Mouse (Mus musculus): Measurements from ENCODE around the gene Fbxl20. TPM values are rescaled to one million over a fixed set of nuclear protein-coding genes. Genes with fewer than 3 reads are reported as not detected.

Fbxl20 gene
- polyA plus RNA-seq, 1 experiment from 2014 or later: 6.7 TPM

DNA sequence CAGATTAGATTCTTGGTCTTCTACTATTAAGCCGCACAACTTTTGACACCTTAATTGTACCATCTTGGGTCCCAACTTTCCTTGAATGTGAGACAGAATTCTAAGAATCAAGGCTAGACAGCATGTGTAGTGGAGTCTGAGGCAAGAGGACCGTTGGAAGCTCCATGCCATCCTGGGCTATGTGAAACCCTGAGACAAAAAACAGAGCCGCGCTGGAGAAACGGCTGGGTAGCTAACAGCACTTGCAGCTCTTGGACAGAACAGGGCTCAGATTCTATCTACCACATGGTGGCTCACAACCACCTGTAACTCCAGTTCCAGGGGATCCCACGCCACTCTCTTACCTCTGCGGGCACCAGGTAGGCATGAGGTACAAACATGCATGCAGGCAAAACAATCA is 4.3 kb downstream of the Fbxl20 start:
- DNase-seq (no peak), ATAC-seq (ENCODE audit: low read depth) (no peak)
- H3K27me3 ChIP-seq: no peaks in the 10 kb centered on the region
- no peak overlapping the region for H3K4me3 ChIP-seq (replicated peaks)
- peaks cover 28% of the 10 kb centered on the region for H3K4me1 ChIP-seq (replicated peaks)
- WGBS (ENCODE audit: insufficient replicate concordance): 82% methylated on average over 7 of the region's 7 CpGs
- H3K27ac ChIP-seq: no peak overlapping the region
- no peak overlapping the region for H3K9ac ChIP-seq
- no peaks in the 10 kb centered on the region for H3K36me3 ChIP-seq
- H3K9me3 ChIP-seq (replicated peaks): no peaks in the 10 kb centered on the region
- H3K4me2 ChIP-seq: no peak overlapping the region

DNA sequence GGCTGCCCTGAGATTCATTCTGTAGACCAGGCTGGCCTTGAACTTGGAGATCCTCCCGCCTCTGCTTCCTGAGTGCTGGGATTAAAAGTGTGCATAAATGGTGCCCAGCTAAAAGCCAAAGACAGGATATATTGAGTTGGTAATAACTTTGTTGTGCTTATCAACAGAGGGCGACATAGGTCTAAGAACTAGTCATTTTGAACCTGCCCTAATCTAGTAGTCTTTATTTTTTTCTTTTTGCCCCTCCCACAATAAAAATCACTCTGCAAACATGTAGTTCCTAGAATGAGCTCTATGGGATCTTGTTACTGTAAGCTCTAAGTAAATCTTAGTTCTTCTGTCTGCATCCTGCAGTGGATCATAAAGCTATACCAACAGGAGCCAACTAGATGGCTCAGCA is 7.7 kb downstream of the Fbxl20 start:
- DNase-seq: no peak
- Histone ChIP-seq H3K27ac (no peak overlapping the region), H3K4me3 (replicated peaks) (no peak overlapping the region), H3K36me3 (no peaks in the 10 kb centered on the region), H3K4me1 (replicated peaks) (peaks cover 16% of the 10 kb centered on the region), H3K9me3 (replicated peaks) (no peaks in the 10 kb centered on the region), H3K9ac (no peak overlapping the region), H3K27me3 (no peaks in the 10 kb centered on the region), H3K4me2 (no peak overlapping the region)
- no peak for ATAC-seq (ENCODE audit: low read depth)
- whole genome bisulfite sequencing (ENCODE audit: insufficient replicate concordance): 83% methylated on average over 2 of the region's 2 CpGs

- no peak for DNase-seq
- H3K4me2 ChIP-seq: no peak overlapping the region
- WGBS (ENCODE audit: insufficient replicate concordance): 79% methylated on average over 7 of the region's 7 CpGs
- H3K4me1 ChIP-seq (replicated peaks): peaks cover 6% of the 10 kb centered on the region; the same call in 1 of the 2 replicates
- H3K9me3 ChIP-seq (replicated peaks): no peaks in the 10 kb centered on the region
- no peak overlapping the region for H3K9ac ChIP-seq
- H3K27me3 ChIP-seq: no peaks in the 10 kb centered on the region
- ATAC-seq (ENCODE audit: low read depth): no peak
- H3K27ac ChIP-seq: no peak overlapping the region
- no peak overlapping the region for H3K4me3 ChIP-seq (replicated peaks)
- H3K36me3 ChIP-seq: no peaks in the 10 kb centered on the region
These were observed 11.3 kb downstream of the Fbxl20 start for GRCm38 (mm10) chr11:98138894-98139293.

DNA sequence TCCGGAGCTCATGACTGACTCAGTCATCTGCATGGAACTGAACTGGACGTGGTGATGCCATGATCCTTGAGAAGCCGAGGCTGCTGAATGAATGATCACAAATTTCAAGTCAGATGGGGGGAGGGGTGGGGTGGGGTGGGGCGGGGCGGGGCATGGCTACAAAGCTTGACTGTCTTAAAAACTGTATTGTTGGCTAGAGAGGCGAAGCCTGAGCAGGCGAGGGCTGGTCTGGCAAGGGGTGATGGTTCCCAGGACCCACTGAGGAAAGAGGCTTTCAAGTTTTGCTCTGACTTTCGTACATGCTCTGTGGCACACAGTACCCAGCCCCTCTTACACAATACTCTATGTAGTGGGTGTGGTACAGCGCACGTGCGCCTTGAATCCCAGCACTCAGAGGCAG is 12.4 kb downstream of the Fbxl20 start:
- 78% methylated on average over 11 of the region's 11 CpGs for WGBS (ENCODE audit: insufficient replicate concordance)
- Histone ChIP-seq H3K4me1 (replicated peaks) (peaks cover 6% of the 10 kb centered on the region; the same call in 1 of the 2 replicates), H3K27me3 (no peaks in the 10 kb centered on the region), H3K9me3 (replicated peaks) (no peaks in the 10 kb centered on the region), H3K4me3 (replicated peaks) (no peak overlapping the region), H3K36me3 (no peaks in the 10 kb centered on the region), H3K9ac (no peak overlapping the region), H3K4me2 (no peak overlapping the region), H3K27ac (no peak overlapping the region)
- ATAC-seq (ENCODE audit: low read depth) (no peak), DNase-seq (no peak)

GRCm38 (mm10) chr11:98134951-98135350 is 15.3 kb downstream of the Fbxl20 start:
- Histone ChIP-seq H3K4me1 (replicated peaks) (peaks cover 6% of the 10 kb centered on the region; the same call in 1 of the 2 replicates), H3K4me3 (replicated peaks) (no peak overlapping the region), H3K27me3 (no peaks in the 10 kb centered on the region), H3K27ac (no peak overlapping the region), H3K9me3 (replicated peaks) (no peaks in the 10 kb centered on the region), H3K9ac (no peak overlapping the region), H3K4me2 (no peak overlapping the region), H3K36me3 (no peaks in the 10 kb centered on the region)
- ATAC-seq (ENCODE audit: low read depth) (no peak), DNase-seq (no peak)
- 71% methylated on average over 4 of the region's 4 CpGs for WGBS (ENCODE audit: insufficient replicate concordance)

DNA sequence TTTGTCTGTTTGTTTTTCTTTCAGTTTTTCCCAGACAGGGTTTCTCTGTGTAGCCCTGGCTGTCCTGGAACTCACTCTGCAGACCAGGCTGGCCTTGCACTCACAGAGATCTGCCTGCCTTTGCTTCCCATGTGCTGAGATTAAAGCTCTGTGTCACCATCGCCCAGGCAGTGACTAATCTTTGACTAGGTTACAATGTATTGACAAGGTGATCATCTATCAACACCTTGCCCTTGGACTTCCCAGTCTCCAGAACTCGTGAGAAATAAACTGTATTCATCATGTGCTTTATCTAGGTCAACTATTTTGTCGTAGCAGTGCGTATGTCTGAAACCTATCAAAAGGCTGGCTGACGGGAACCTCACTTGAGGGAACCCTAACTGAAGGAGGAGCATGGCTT is 26.8 kb downstream of the Fbxl20 start:
- H3K27me3 ChIP-seq: no peaks in the 10 kb centered on the region
- no peak overlapping the region for H3K9ac ChIP-seq
- no peak overlapping the region for H3K4me2 ChIP-seq
- H3K27ac ChIP-seq: no peak overlapping the region
- H3K4me1 ChIP-seq (replicated peaks): no peaks in the 10 kb centered on the region; the same call in 1 of the 2 replicates
- no peak for DNase-seq
- WGBS (ENCODE audit: insufficient replicate concordance): 69% methylated on average over 5 of the region's 5 CpGs
- no peak for ATAC-seq (ENCODE audit: low read depth)
- H3K36me3 ChIP-seq: peaks cover 4% of the 10 kb centered on the region
- H3K9me3 ChIP-seq (replicated peaks): no peaks in the 10 kb centered on the region
- no peak overlapping the region for H3K4me3 ChIP-seq (replicated peaks)

DNA sequence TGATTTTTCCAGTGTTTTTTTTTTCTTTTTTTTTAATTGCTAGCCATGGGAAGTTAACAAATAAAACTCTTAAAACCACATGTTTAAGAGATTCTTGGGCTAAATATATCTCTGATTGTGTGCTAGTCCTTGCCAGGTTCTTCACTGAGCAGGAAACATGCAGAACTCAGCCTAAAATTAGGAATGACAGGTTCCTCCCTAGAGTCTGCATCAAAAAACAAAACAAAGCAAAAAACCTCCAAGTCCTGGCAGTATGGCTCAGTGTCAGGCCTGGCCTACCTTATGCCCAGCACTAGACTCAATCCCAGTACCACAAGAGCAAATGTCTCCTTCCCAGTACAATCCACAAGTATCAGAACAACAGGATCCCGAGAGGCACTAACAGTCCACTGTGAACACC is 35.8 kb downstream of the Fbxl20 start:
- 76% methylated on average over 1 of the region's 1 CpGs for WGBS (ENCODE audit: insufficient replicate concordance)
- Histone ChIP-seq H3K9ac (no peak overlapping the region), H3K4me3 (replicated peaks) (no peak overlapping the region), H3K4me2 (no peak overlapping the region), H3K9me3 (replicated peaks) (no peaks in the 10 kb centered on the region), H3K4me1 (replicated peaks) (no peaks in the 10 kb centered on the region), H3K27me3 (no peaks in the 10 kb centered on the region), H3K27ac (no peak overlapping the region), H3K36me3 (peaks cover 21% of the 10 kb centered on the region)
- DNase-seq: no peak
- no peak for ATAC-seq (ENCODE audit: low read depth)

DNA sequence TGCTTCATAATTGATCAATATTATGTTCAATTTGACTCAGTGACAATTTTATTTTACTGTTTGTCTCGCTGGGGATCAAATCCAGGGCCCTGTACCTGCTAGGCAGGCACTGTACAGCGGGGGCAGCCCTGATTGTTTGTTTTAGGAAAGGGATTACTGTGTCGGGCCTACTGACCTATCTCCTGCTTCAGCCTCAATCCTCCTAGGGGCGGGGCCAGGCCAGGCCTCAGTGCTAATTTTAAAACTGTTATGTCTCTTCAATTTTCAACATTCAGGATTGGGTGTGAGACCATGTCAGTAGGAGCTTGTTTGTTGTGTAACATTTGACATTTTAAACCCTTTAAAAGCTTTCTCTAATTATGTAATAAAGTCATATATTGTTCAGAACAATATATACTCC is 36.7 kb downstream of the Fbxl20 start:
- Histone ChIP-seq H3K4me2 (no peak overlapping the region), H3K36me3 (peaks cover 22% of the 10 kb centered on the region), H3K4me1 (replicated peaks) (no peaks in the 10 kb centered on the region), H3K9ac (no peak overlapping the region), H3K4me3 (replicated peaks) (no peak overlapping the region), H3K9me3 (replicated peaks) (no peaks in the 10 kb centered on the region), H3K27me3 (no peaks in the 10 kb centered on the region), H3K27ac (no peak overlapping the region)
- DNase-seq (no peak), ATAC-seq (ENCODE audit: low read depth) (no peak)
- WGBS (ENCODE audit: insufficient replicate concordance): 60% methylated on average over 4 of the region's 4 CpGs

GRCm38 (mm10) chr11:98109706-98110105 is 40.5 kb downstream of the Fbxl20 start:
- Histone ChIP-seq H3K9ac (no peak overlapping the region), H3K4me3 (replicated peaks) (no peak overlapping the region), H3K27ac (no peak overlapping the region), H3K4me2 (no peak overlapping the region), H3K4me1 (replicated peaks) (no peaks in the 10 kb centered on the region), H3K9me3 (replicated peaks) (no peaks in the 10 kb centered on the region), H3K27me3 (no peaks in the 10 kb centered on the region), H3K36me3 (peaks cover 27% of the 10 kb centered on the region)
- no peak for DNase-seq
- 80% methylated on average over 5 of the region's 5 CpGs for WGBS (ENCODE audit: insufficient replicate concordance)
- ATAC-seq (ENCODE audit: low read depth): no peak

DNA sequence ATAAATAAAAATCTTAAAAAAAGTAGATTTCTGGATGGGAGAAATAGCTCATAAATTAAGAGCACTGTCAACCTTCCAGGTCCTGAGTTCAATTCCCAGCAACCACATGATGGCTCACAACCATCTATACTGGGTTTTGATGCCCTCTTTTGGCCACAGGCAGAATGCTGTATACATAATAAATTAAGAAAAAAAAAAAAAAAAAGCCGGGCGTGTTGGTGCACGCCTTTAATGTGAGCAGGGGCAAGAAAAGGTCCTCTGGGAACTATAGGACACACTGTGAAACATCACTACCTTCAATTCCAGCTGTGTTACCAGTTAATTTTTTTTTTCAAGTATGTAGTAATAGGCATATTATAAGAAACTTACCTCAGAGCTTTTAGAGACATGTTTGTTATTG is 48.9 kb downstream of the Fbxl20 start:
- no peaks in the 10 kb centered on the region for H3K9me3 ChIP-seq (replicated peaks)
- no peak for ATAC-seq (ENCODE audit: low read depth)
- WGBS (ENCODE audit: insufficient replicate concordance): 83% methylated on average over 3 of the region's 3 CpGs

DNA sequence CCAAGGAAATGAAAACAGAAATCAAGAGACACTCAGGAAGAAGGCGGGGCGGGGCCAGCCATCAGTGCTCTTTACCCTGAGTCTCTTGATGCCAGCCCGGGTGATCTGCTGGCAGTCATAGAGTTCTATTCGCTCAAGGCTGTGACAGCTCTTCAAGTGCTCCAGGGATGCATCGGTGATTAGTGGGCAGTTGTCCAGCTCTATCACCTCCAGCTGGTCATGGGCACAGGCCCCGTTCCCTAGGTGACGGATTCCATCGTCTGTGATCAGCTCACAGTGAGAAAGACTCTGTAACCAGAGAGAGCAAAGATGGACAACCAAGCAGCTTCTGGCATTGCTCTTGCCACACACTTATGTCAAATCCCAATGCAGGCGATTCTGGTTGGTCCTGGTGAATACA is 59.6 kb downstream of the Fbxl20 start:
- H3K4me3 ChIP-seq (replicated peaks): no peak overlapping the region
- no peak overlapping the region for H3K4me2 ChIP-seq
- H3K27me3 ChIP-seq: no peaks in the 10 kb centered on the region
- H3K27ac ChIP-seq: no peak overlapping the region
- DNase-seq (no peak), ATAC-seq (ENCODE audit: low read depth) (no peak)
- no peak overlapping the region for H3K9ac ChIP-seq
- H3K4me1 ChIP-seq (replicated peaks): peaks cover 5% of the 10 kb centered on the region; the same call in 1 of the 2 replicates
- WGBS (ENCODE audit: insufficient replicate concordance): 78% methylated on average over 9 of the region's 9 CpGs
- H3K36me3 ChIP-seq: peaks cover 34% of the 10 kb centered on the region
- no peaks in the 10 kb centered on the region for H3K9me3 ChIP-seq (replicated peaks)

More for the DNA sequence above, 48.9 kb downstream of the Fbxl20 start:
- no peak overlapping the region for H3K4me2 ChIP-seq
- H3K4me3 ChIP-seq (replicated peaks): no peak overlapping the region
- no peak for DNase-seq
- peaks cover 30% of the 10 kb centered on the region for H3K36me3 ChIP-seq
- H3K27me3 ChIP-seq: no peaks in the 10 kb centered on the region
- H3K27ac ChIP-seq: no peak overlapping the region
- H3K9ac ChIP-seq: no peak overlapping the region
- no peaks in the 10 kb centered on the region for H3K4me1 ChIP-seq (replicated peaks)

DNA sequence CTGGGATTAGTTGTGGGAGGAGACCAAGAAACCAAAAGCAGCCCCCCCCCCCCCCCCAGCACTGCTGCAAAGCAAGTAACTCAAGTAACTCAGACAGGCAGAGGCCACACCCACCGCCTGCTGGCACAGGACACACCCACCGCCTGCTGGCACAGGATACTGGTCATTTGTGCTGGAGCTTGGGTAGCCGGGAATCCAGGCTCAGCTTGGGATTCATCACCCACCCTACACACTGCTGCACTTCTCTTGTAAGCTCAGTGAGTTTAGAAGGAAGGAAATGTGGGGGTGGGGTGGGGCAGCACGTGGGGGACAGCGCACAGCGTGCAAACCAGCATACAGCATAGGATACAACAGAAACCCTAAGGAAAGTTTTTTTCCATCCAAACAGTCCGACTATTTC is 62.0 kb downstream of the Fbxl20 start:
- Histone ChIP-seq H3K4me3 (replicated peaks) (no peak overlapping the region), H3K9me3 (replicated peaks) (no peaks in the 10 kb centered on the region), H3K4me1 (replicated peaks) (peaks cover 5% of the 10 kb centered on the region; the same call in 1 of the 2 replicates), H3K4me2 (no peak overlapping the region), H3K27me3 (no peaks in the 10 kb centered on the region), H3K27ac (no peak overlapping the region), H3K36me3 (peaks cover 34% of the 10 kb centered on the region), H3K9ac (no peak overlapping the region)
- WGBS (ENCODE audit: insufficient replicate concordance): 24% methylated on average over 7 of the region's 7 CpGs
- ATAC-seq (ENCODE audit: low read depth) (no peak; the same call in 1 of the 2 replicates), DNase-seq (peak; percentile 15)
